Mouse (Mus musculus) hindbrain, embryonic 15.5 days (tissue): ENCODE measurements around the gene Prkcg. TPM values are rescaled to one million over a fixed set of nuclear protein-coding genes. Genes with fewer than 3 reads are reported as not detected.
A peak's percentile ranks its signal among the peaks of the same experiment; 100 is the strongest.
"Not testable (repeated sequence)": the region's sequence is repeated elsewhere in the genome, so short reads cannot be mapped to it uniquely, and the experiment has no call there.

Source experiments
- ATAC-seq: fragments of 200-750 bp; cut with Nextera tagmentation; 2 replicates; pipeline ENCODE4 v1.8.0; 2017; ENCODE audit warnings: low read depth, moderate number of reproducible peaks, moderate TSS enrichment; ENCODE audit not compliant: low FRiP score
- H3K27ac ChIP-seq: fragments of 300-500 bp; sonication (generic); replicated peaks from 2 replicates; pipeline ENCODE4 v1.5.1; 2015; ENCODE audit warnings: mild to moderate bottlenecking, inconsistent platforms
- H3K27me3 ChIP-seq: fragments of 300-500 bp; sonication (generic); 2 replicates; pipeline ENCODE4 v1.6.1; 2015; ENCODE audit warnings: control low read depth, inconsistent platforms
- H3K36me3 ChIP-seq: fragments of 300-500 bp; sonication (generic); 2 replicates; pipeline ENCODE4 v1.6.1; 2015; ENCODE audit warnings: control low read depth, inconsistent platforms
- H3K4me1 ChIP-seq: fragments of 300-500 bp; sonication (generic); replicated peaks from 2 replicates; pipeline ENCODE4 v1.6.1; 2015; ENCODE audit warnings: control low read depth, inconsistent platforms
- H3K4me2 ChIP-seq: fragments of 300-500 bp; sonication (generic); 2 replicates; pipeline ENCODE4 v1.6.1; 2015; ENCODE audit warnings: moderate library complexity, mild to moderate bottlenecking, inconsistent platforms
- H3K4me3 ChIP-seq: fragments of 300-500 bp; sonication (generic); 2 replicates; pipeline ENCODE4 v1.5.1; 2015; ENCODE audit warnings: mild to moderate bottlenecking, inconsistent platforms
- H3K9ac ChIP-seq: fragments of 300-500 bp; sonication (generic); 2 replicates; pipeline ENCODE4 v1.6.1; 2015; ENCODE audit warnings: inconsistent platforms
- H3K9me3 ChIP-seq: fragments of 300-500 bp; sonication (generic); 2 replicates; pipeline ENCODE4 v1.6.1; 2016; ENCODE audit warnings: control low read depth, inconsistent platforms
- WGBS: fragments of 180-500 bp; shearing (Covaris S2); methylation state at CpG from one replicate; pipeline ENCODE4 v1.1.7; 2015; 5-methylcytosine and 5-hydroxymethylcytosine counted together
- polyA plus RNA-seq: library from polyadenylated mRNA; unstranded; fragments of >200 nt; fragmentation: Nextera tagmentation; extraction: Ambion mirVana; gene quantifications from 2 replicates; pipeline ENCODE4 v1.2.1, GENCODE M21; 2015

The Prkcg gene
- polyA plus RNA-seq, 1 experiment from 2014 or later, result 2.1 TPM

- H3K27ac ChIP-seq, result no peak overlapping the region
- H3K9me3 ChIP-seq, result no peaks in the 10 kb centered on the region
- H3K27me3 ChIP-seq, result no peaks in the 10 kb centered on the region
- H3K36me3 ChIP-seq, result peaks cover 16% of the 10 kb centered on the region
- peaks cover 37% of the 10 kb centered on the region for H3K4me1 ChIP-seq
- 74% methylated on average over 3 of the region's 3 CpGs for WGBS
- no peak overlapping the region for H3K4me3 ChIP-seq
- no peak for ATAC-seq
- H3K9ac ChIP-seq, result no peak overlapping the region
- peak overlapping the region; percentile 65 for H3K4me2 ChIP-seq
Measured at GRCm38 (mm10) chr7:3291764-3292163, 2.8 kb downstream of the Prkcg start.

DNA sequence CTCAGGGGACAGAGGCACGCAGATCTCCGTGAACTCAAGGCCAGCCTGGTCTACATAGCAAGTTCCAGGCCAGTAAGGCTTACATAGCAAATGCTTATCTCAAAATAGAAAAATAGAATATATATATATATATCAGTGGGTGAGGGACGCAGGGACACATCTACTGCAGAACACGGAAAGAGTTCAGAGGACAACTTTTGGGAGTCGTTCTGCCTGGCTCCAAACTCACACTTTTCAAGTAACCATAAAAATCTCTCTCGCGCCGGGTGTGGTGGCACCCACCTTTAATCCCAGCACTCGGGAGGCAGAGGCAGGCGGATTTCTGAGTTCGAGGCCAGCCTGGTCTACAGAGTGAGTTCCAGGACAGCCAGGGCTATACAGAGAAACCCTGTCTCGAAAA is 3.3 kb downstream of the Prkcg start:
- peaks cover 21% of the 10 kb centered on the region for H3K36me3 ChIP-seq
- H3K4me2 ChIP-seq, result peak overlapping the region; percentile 47; the same call in 1 of the 2 replicates
- H3K9ac ChIP-seq, H3K4me3 ChIP-seq, H3K27ac ChIP-seq, H3K27me3 ChIP-seq, ATAC-seq, H3K9me3 ChIP-seq: not testable (repeated sequence)
- WGBS, result 78% methylated on average over 12 of the region's 12 CpGs
- peaks cover 37% of the 10 kb centered on the region for H3K4me1 ChIP-seq

- H3K36me3 ChIP-seq, result peaks cover 26% of the 10 kb centered on the region
- H3K27me3 ChIP-seq, result no peaks in the 10 kb centered on the region
- H3K4me3 ChIP-seq, result peak overlapping the region; percentile 24
- H3K9me3 ChIP-seq, result no peaks in the 10 kb centered on the region
- ATAC-seq, result no peak
- no peak overlapping the region for H3K27ac ChIP-seq
- 5% methylated on average over 14 of the region's 14 CpGs for WGBS
- peak overlapping the region; percentile 47 for H3K4me2 ChIP-seq
- H3K9ac ChIP-seq, result no peak overlapping the region
- H3K4me1 ChIP-seq, result peaks cover 37% of the 10 kb centered on the region
Measured at GRCm38 (mm10) chr7:3292791-3293190, 3.8 kb downstream of the Prkcg start.

- Histone ChIP-seq H3K36me3 (peaks cover 32% of the 10 kb centered on the region), H3K27ac (no peak overlapping the region), H3K4me3 (no peak overlapping the region), H3K4me1 (peaks cover 36% of the 10 kb centered on the region), H3K9me3 (no peaks in the 10 kb centered on the region), H3K4me2 (no peak overlapping the region), H3K9ac (no peak overlapping the region), H3K27me3 (no peaks in the 10 kb centered on the region)
- WGBS, result 94% methylated on average over 1 of the region's 1 CpGs
- ATAC-seq, result no peak
Measured at GRCm38 (mm10) chr7:3294794-3295193, 5.8 kb downstream of the Prkcg start.

- peaks cover 32% of the 10 kb centered on the region for H3K36me3 ChIP-seq
- ATAC-seq, result no peak
- 91% methylated on average over 5 of the region's 5 CpGs for whole genome bisulfite sequencing
Measured at GRCm38 (mm10) chr7:3295321-3296110, 6.5 kb downstream of the Prkcg start.

GRCm38 (mm10) chr7:3296711-3297110 is 7.7 kb downstream of the Prkcg start:
- Histone ChIP-seq H3K4me1 (peaks cover 17% of the 10 kb centered on the region), H3K27ac (no peak overlapping the region), H3K36me3 (peaks cover 32% of the 10 kb centered on the region), H3K27me3 (peaks cover 8% of the 10 kb centered on the region; the same call in 1 of the 2 replicates), H3K4me3 (no peak overlapping the region), H3K9ac (no peak overlapping the region), H3K4me2 (no peak overlapping the region), H3K9me3 (no peaks in the 10 kb centered on the region)
- no peak for ATAC-seq
- WGBS, result 96% methylated on average over 16 of the region's 16 CpGs

More at GRCm38 (mm10) chr7:3295321-3296110, 6.5 kb downstream of the Prkcg start:
- H3K9me3 ChIP-seq, result no peaks in the 10 kb centered on the region
- H3K9ac ChIP-seq, result no peak overlapping the region
- no peak overlapping the region for H3K27ac ChIP-seq
- no peak overlapping the region for H3K4me3 ChIP-seq
- no peak overlapping the region for H3K4me2 ChIP-seq
- peaks cover 28% of the 10 kb centered on the region for H3K4me1 ChIP-seq
- H3K27me3 ChIP-seq, result no peaks in the 10 kb centered on the region

DNA sequence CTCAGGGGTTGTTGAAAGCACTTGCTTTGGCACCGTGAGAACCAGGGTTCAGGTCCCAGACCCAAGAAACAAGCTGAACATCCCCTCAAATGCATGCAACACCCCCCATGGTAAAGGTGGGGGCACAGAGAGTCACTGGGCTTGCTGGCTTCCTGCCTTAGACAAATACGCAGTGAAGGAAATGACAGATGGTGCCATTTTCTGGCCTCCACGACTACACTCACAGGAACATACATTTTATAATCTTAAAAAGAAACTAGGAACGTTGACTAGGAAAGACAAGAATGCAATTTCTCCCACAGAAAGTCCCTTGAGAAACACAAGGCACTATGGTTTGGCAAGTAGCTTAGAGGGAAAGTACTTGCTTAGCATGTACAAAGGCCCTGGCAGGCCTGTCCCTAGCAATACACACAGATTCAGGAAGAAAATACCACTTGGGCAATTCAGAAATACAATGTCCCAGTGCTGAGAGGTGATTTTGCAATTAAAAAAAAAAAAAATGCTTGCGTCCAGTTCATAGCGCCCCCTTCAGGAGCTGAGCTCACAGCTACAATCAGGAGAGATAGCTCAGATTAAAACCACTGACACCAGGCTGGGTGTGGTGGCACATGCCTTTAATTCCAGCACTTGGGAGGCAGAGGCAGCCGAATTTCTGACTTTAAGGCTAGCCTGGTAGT is 11.1 kb downstream of the Prkcg start:
- Histone ChIP-seq H3K36me3 (peaks cover 22% of the 10 kb centered on the region), H3K27me3 (peaks cover 12% of the 10 kb centered on the region; the same call in 1 of the 2 replicates), H3K4me2 (no peak overlapping the region), H3K4me3 (no peak overlapping the region), H3K9me3 (no peaks in the 10 kb centered on the region), H3K4me1 (peaks cover 36% of the 10 kb centered on the region), H3K9ac (no peak overlapping the region), H3K27ac (no peak overlapping the region)
- 57% methylated on average over 7 of the region's 7 CpGs for WGBS
- no peak for ATAC-seq

DNA sequence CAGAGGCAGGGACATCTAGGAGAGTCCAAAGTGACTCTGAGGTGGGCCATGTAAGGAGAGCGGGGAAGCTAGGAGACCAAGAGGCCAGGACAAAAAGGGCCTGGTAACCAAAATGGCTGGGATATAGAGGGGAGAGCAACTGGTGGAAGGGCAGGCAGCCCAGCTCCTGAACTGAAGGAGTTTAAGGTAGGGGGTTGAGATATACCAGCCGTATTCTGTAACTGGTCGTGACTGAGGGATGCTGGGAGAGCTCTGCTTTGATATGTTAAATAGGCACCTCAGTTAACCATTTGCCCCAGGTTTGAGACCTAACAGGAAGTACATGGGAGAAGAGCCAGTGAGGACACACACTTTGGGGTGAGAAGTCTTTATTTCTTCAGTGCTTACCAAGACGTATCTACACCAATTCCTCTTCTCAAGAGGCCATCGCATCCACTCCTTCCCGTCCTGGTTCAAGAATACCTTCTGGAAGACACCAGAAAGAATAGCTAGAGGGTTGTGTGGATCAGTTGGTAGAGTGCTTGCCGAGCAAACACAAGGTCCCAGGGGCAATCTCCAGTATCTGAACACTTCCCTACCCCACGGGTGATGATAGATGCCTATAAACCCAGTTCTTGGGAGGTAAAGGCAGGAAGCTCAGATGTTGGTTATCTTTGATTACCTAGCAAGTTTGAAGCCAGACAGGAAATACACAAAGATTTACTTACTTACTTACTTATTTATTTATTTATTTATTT is 12.1 kb downstream of the Prkcg start:
- no peak overlapping the region for H3K9ac ChIP-seq
- H3K36me3 ChIP-seq, result peaks cover 22% of the 10 kb centered on the region
- no peaks in the 10 kb centered on the region for H3K9me3 ChIP-seq
- WGBS, result 70% methylated on average over 8 of the region's 8 CpGs
- H3K27ac ChIP-seq, result no peak overlapping the region
- no peak for ATAC-seq
- H3K27me3 ChIP-seq, result peaks cover 20% of the 10 kb centered on the region; the same call in 1 of the 2 replicates
- peaks cover 37% of the 10 kb centered on the region for H3K4me1 ChIP-seq
- no peak overlapping the region for H3K4me2 ChIP-seq
- H3K4me3 ChIP-seq, result no peak overlapping the region

DNA sequence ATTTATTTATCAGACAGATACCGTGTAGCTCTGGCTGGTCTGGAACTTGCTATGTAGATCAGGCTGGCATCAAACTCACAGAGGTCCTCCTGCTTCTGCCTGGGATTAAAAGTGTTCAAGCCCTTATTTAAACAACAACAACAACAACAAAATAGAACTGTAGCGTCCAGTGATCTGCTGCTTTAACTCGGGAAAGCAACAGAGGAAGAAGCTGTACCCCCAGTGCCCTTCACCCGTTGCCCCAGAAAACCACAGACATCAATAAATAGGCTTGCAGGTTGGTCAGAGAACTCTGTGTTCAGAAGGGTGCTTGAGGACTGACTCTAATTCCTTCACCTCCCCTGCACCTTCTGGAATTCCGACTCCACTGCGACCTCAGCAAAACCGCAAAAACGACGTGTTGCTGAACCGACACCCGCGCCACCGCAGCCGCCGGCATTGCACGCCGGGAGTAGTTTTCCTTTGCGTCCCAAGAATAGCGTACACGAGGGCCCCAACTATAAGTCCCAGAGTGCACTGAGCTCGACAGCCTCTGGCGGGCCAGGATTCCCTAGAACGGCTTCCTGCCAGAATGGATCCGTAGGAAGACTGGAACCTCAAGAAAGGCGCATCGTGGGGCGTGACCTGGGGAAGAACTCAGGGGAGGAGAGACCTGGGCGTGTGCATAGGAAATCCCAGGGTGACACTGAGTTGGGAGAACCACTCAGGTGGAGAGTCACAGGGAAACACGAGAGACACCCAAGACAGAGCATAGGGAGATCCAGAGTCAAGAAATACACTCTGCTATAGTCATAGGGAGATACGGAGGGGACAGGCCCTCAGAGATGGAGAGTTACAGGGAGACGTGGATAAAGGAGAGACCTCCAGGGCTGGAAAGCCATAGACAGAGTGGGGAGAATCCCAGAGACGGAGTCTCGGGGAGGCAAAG is 12.9 kb downstream of the Prkcg start:
- H3K9ac ChIP-seq, result peak overlapping the region; percentile 12; the same call in 1 of the 2 replicates
- WGBS, result 6% methylated on average over 33 of the region's 33 CpGs
- H3K4me1 ChIP-seq, result peaks cover 37% of the 10 kb centered on the region
- peak; percentile 33 for ATAC-seq
- H3K9me3 ChIP-seq, result no peaks in the 10 kb centered on the region
- peak overlapping the region; percentile 48 for H3K4me3 ChIP-seq
- H3K27me3 ChIP-seq, result peaks cover 25% of the 10 kb centered on the region; the same call in 1 of the 2 replicates
- H3K27ac ChIP-seq, result no peak overlapping the region
- H3K36me3 ChIP-seq, result peaks cover 16% of the 10 kb centered on the region
- H3K4me2 ChIP-seq, result peak overlapping the region; percentile 96

- peaks cover 37% of the 10 kb centered on the region for H3K4me1 ChIP-seq
- peak overlapping the region; percentile 52 for H3K9ac ChIP-seq
- peaks cover 7% of the 10 kb centered on the region for H3K36me3 ChIP-seq
- peak overlapping the region; percentile 96 for H3K4me2 ChIP-seq
- H3K27me3 ChIP-seq, result peaks cover 28% of the 10 kb centered on the region; the same call in 1 of the 2 replicates
- H3K4me3 ChIP-seq, result peak overlapping the region; percentile 48
- no peak overlapping the region for H3K27ac ChIP-seq
- no peaks in the 10 kb centered on the region for H3K9me3 ChIP-seq
- ATAC-seq, result peak; percentile 32
- WGBS, result under 1% methylated on average over 16 of the region's 16 CpGs
Measured at GRCm38 (mm10) chr7:3302556-3303275, 13.7 kb downstream of the Prkcg start.
